In genomic region chr2:157566260-157566952, GRCm38 (mm10) we compare ENCODE assay signal across 8 mouse cellular contexts. TPM values are rescaled to one million over a fixed set of nuclear protein-coding genes. Genes with fewer than 3 reads are reported as not detected.
DNase-seq lines count a peak whose midpoint lies in the region; ATAC-seq and TF ChIP-seq lines count a peak whose summit lies in the region.

No protein-coding gene starts in this region.

- H3K79me2 ChIP-seq in CH12.LX (replicated peaks; ENCODE audit: control insufficient read depth, extremely low read depth, insufficient read depth, poor library complexity, severe bottlenecking): peaks cover 13% of the 10 kb centered on the region

- peak overlapping the region; percentile 98 for H3K9ac ChIP-seq in CH12.LX (ENCODE audit: insufficient read depth, low read depth)
- peak overlapping the region; percentile 99 for H3K9ac ChIP-seq in heart, embryonic 15.5 days
- peak overlapping the region; percentile 84 for H3K9ac ChIP-seq in liver, embryonic 13.5 days
- H3K9ac ChIP-seq in stomach, embryonic 14.5 days (replicated peaks; ENCODE audit: low read depth, low read length): peak overlapping the region; percentile 94

- peaks cover 4 to 15% of the 10 kb centered on the region in 2 experiments for H3K36me3 ChIP-seq in CH12.LX (replicated peaks in 1 of 2; ENCODE audit: control insufficient read depth in 1 of 2, insufficient read depth in 1 of 2, low read length in 1 of 2)
- peaks cover 29% of the 10 kb centered on the region for H3K36me3 ChIP-seq in forebrain, embryonic 10.5 days (replicated peaks)
- peaks cover 11% of the 10 kb centered on the region for H3K36me3 ChIP-seq in heart, embryonic 15.5 days
- peaks cover 6% of the 10 kb centered on the region; the same call in 1 of the 2 replicates for H3K36me3 ChIP-seq in liver, embryonic 13.5 days
- peaks cover 4% of the 10 kb centered on the region; the same call in 1 of the 2 replicates for H3K36me3 ChIP-seq in stomach, embryonic 14.5 days (ENCODE audit: control insufficient read depth, insufficient read depth, low read length)

- peaks cover 8% of the 10 kb centered on the region for H3K27me3 ChIP-seq in CH12.LX (replicated peaks)
- H3K27me3 ChIP-seq in forebrain, embryonic 10.5 days (ENCODE audit: poor library complexity, severe bottlenecking): no peaks in the 10 kb centered on the region
- no peaks in the 10 kb centered on the region for H3K27me3 ChIP-seq in heart, embryonic 15.5 days
- peaks cover 20% of the 10 kb centered on the region for H3K27me3 ChIP-seq in liver, embryonic 13.5 days
- no peaks in the 10 kb centered on the region for H3K27me3 ChIP-seq in stomach, embryonic 14.5 days (ENCODE audit: control insufficient read depth, insufficient read depth, low read length)

- WGBS in forebrain, embryonic 10.5 days: under 1% methylated on average over 36 of the region's 36 CpGs
- under 1% methylated on average over 36 of the region's 36 CpGs for WGBS in heart, embryonic 15.5 days
- WGBS in liver, embryonic 13.5 days (ENCODE audit: insufficient replicate concordance): under 1% methylated on average over 36 of the region's 36 CpGs
- WGBS in stomach, embryonic 14.5 days: under 1% methylated on average over 35 of the region's 36 CpGs

- peak; percentile 98 for TF ChIP-seq POLR2A in CH12.LX (IDR thresholded peaks at IDR 0.05; ENCODE audit: low read depth, low read length)

- ATAC-seq in heart, embryonic 15.5 days (replicated peaks; ENCODE audit: insufficient number of reproducible peaks, insufficient read depth, low FRiP score, low read depth): peak; percentile 87
- ATAC-seq in liver, embryonic 13.5 days (ENCODE audit: low read depth): peak; percentile 86
- peak; percentile 83; the same call in 1 of the 2 replicates for ATAC-seq in stomach, embryonic 14.5 days (ENCODE audit: insufficient number of reproducible peaks, insufficient read depth, low FRiP score, low read depth)

- TF ChIP-seq CTCF in CH12.LX (conservative IDR thresholded peaks at IDR 0.05 in 1 of 2, IDR thresholded peaks at IDR 0.05 in 1 of 2; ENCODE audit: low read depth in 2 of 2, low read length in 2 of 2): no peak

- peak overlapping the region; percentile 95 for H3K27ac ChIP-seq in CH12.LX (ENCODE audit: insufficient read depth, low read depth)
- H3K27ac ChIP-seq in forebrain, embryonic 10.5 days: peak overlapping the region; percentile 99
- peak overlapping the region; percentile 90 for H3K27ac ChIP-seq in heart, embryonic 15.5 days
- peak overlapping the region; percentile 75 for H3K27ac ChIP-seq in liver, embryonic 13.5 days
- peak overlapping the region; percentile 45 for H3K27ac ChIP-seq in stomach, embryonic 14.5 days (ENCODE audit: low read length)

- peak; percentile 87 for DNase-seq in CH12.LX (ENCODE audit: extremely low read depth)
- DNase-seq in c-Kit-positive CD71-positive TER-119-negative erythroid progenitor cells, embryonic 14.5 days (ENCODE audit: low read depth): peak; percentile 68
- DNase-seq in forebrain, embryonic 10.5 days (ENCODE audit: extremely low spot score, low spot score): peak; percentile 88
- peak; percentile 90 for DNase-seq in kidney, postnatal 14 days
- DNase-seq in liver, embryonic 13.5 days: peak; percentile 80
- DNase-seq in natural killer cell, adult 2 months (ENCODE audit: low spot score in 2 of 2): peak; percentile 91 to 92

- peaks cover 4% of the 10 kb centered on the region for H3K9me3 ChIP-seq in CH12.LX (replicated peaks; ENCODE audit: low read length)
- peaks cover 17% of the 10 kb centered on the region for H3K9me3 ChIP-seq in forebrain, embryonic 10.5 days
- H3K9me3 ChIP-seq in heart, embryonic 15.5 days (replicated peaks): peaks cover 2% of the 10 kb centered on the region; the same call in 1 of the 2 replicates
- 0 out of 2 replicates have a peak, but pooled peaks cover 2% of the 10 kb centered on the region for H3K9me3 ChIP-seq in liver, embryonic 13.5 days (replicated peaks)
- H3K9me3 ChIP-seq in stomach, embryonic 14.5 days (ENCODE audit: control insufficient read depth, low read depth, low read length): peaks cover 11% of the 10 kb centered on the region

- in situ Hi-C loops in CH12.LX (cut with MboI; ENCODE audit: low pct_ligation_motif_present, low pct_unique_long_range_greater_than_20kb, low sequenced_read_pairs): loop anchor here (5.0 to 25.0 kb wide), 2 partner anchors 84 to 429 kb away; partner anchors contain the start of gene Samhd1

- H3K4me2 ChIP-seq in CH12.LX (ENCODE audit: insufficient read depth, low read depth, poor library complexity, severe bottlenecking): peak overlapping the region; percentile 91
- H3K4me2 ChIP-seq in heart, embryonic 15.5 days: peak overlapping the region; percentile 74
- peak overlapping the region; percentile 89 for H3K4me2 ChIP-seq in liver, embryonic 13.5 days
- H3K4me2 ChIP-seq in stomach, embryonic 14.5 days (replicated peaks; ENCODE audit: low read depth, low read length): peak overlapping the region; percentile 68

- no peak for TF ChIP-seq RAD21 in CH12.LX (IDR thresholded peaks at IDR 0.05; ENCODE audit: low read depth, low read length)

- TF ChIP-seq EP300 in CH12.LX (IDR thresholded peaks at IDR 0.05; ENCODE audit: low read length): no peak

- H3K4me3 ChIP-seq in CH12.LX (replicated peaks in 1 of 3; ENCODE audit: low read depth in 2 of 3, low read length in 2 of 3, poor library complexity in 1 of 3): peak overlapping the region; percentile 69 to 100 (median 100)
- peak overlapping the region; percentile 98 for H3K4me3 ChIP-seq in forebrain, embryonic 10.5 days
- peak overlapping the region; percentile 99 for H3K4me3 ChIP-seq in heart, embryonic 15.5 days
- H3K4me3 ChIP-seq in liver, embryonic 13.5 days (replicated peaks): peak overlapping the region; percentile 90
- peak overlapping the region; percentile 98 for H3K4me3 ChIP-seq in stomach, embryonic 14.5 days (ENCODE audit: low read depth, low read length)

- dilution Hi-C loops in CH12.LX (cut with MboI; ENCODE audit: extremely low pct_ligation_motif_present, extremely low pct_unique_long_range_greater_than_20kb, low sequenced_read_pairs): no loop called here

- peaks cover 0 to 35% of the 10 kb centered on the region in 2 experiments; a peak in 2 of 4 replicates for H3K4me1 ChIP-seq in CH12.LX (ENCODE audit: control insufficient read depth in 1 of 2, insufficient read depth in 2 of 2)
- peaks cover 92% of the 10 kb centered on the region for H3K4me1 ChIP-seq in forebrain, embryonic 10.5 days
- peaks cover 30% of the 10 kb centered on the region for H3K4me1 ChIP-seq in heart, embryonic 15.5 days (replicated peaks)
- H3K4me1 ChIP-seq in liver, embryonic 13.5 days (replicated peaks): peaks cover 33% of the 10 kb centered on the region
- peaks cover 14% of the 10 kb centered on the region; the same call in 1 of the 2 replicates for H3K4me1 ChIP-seq in stomach, embryonic 14.5 days (ENCODE audit: control insufficient read depth, insufficient read depth, low read length)

TF ChIP-seq in CH12.LX, 34 proteins besides CTCF, POLR2A, EP300 and RAD21 (continues in another document):
- 0 out of 2 replicates have a peak, but pooled peaks have one; percentile 28 for TF ChIP-seq E2F4 (IDR thresholded peaks at IDR 0.05; ENCODE audit: insufficient replicate concordance, low read depth, low read length)
- peak; percentile 40; the same call in 1 of the 2 replicates for TF ChIP-seq JUN (IDR thresholded peaks at IDR 0.05; ENCODE audit: insufficient read depth, low read depth, low read length)
- TF ChIP-seq CHD2 (IDR thresholded peaks at IDR 0.05; ENCODE audit: low read length): no peak
- peak; percentile 44; the same call in 1 of the 2 replicates for TF ChIP-seq ELF1 (IDR thresholded peaks at IDR 0.05; ENCODE audit: low read depth, low read length)
- peak; percentile 100 for TF ChIP-seq MAX (IDR thresholded peaks at IDR 0.05; ENCODE audit: low read length)
- TF ChIP-seq SMC3 (IDR thresholded peaks at IDR 0.05; ENCODE audit: low read depth, low read length): no peak
- peak; percentile 75 for TF ChIP-seq BHLHE40 (IDR thresholded peaks at IDR 0.05; ENCODE audit: low read depth, low read length)
- peak; percentile 91 for TF ChIP-seq NRF1 (IDR thresholded peaks at IDR 0.05; ENCODE audit: low read depth, low read length)
- peak; percentile 67 for TF ChIP-seq TCF12 (IDR thresholded peaks at IDR 0.05; ENCODE audit: low read depth, low read length)
- no peak for TF ChIP-seq ZNF384 (IDR thresholded peaks at IDR 0.05; ENCODE audit: low read depth, low read length)
- TF ChIP-seq USF1 (IDR thresholded peaks at IDR 0.05; ENCODE audit: low read depth, low read length): no peak
- TF ChIP-seq MYC (IDR thresholded peaks at IDR 0.05; ENCODE audit: low read depth, low read length): peak; percentile 94
- TF ChIP-seq PAX5 (IDR thresholded peaks at IDR 0.05; ENCODE audit: low read length): no peak
- no peak for TF ChIP-seq RCOR1 (conservative IDR thresholded peaks at IDR 0.05; ENCODE audit: low read depth, low read length)
- peak; percentile 87 for TF ChIP-seq MXI1 (IDR thresholded peaks at IDR 0.05; ENCODE audit: low read depth, low read length)
- TF ChIP-seq ZMIZ1 (IDR thresholded peaks at IDR 0.05; ENCODE audit: low read depth, low read length): peak; percentile 62; the same call in 1 of the 2 replicates
- no peak for TF ChIP-seq ZKSCAN1 (IDR thresholded peaks at IDR 0.05; ENCODE audit: borderline replicate concordance, low read depth, low read length)
- no peak for TF ChIP-seq ZC3H11A (IDR thresholded peaks at IDR 0.05; ENCODE audit: low read depth, low read length)
- TF ChIP-seq HCFC1 (IDR thresholded peaks at IDR 0.05; ENCODE audit: low read depth, low read length): peak; percentile 87

RNA-seq across cellular contexts. Expression of gene Blcap, which starts 4.7 kb away (rescaled TPM):
- total RNA-seq in CH12.LX (2012; rRNA removed): 10.7 and 14.0 TPM in 2 replicates
- total RNA-seq in CH12.LX (2014; rRNA removed): 15.3 and 16.0 TPM in 2 replicates
- 18.9 and 19.3 TPM in 2 replicates for polyA plus RNA-seq in CH12.LX (2012; ENCODE audit: insufficient read length, low read depth)
- polyA plus RNA-seq in forebrain, embryonic 10.5 days (2016; fragmentation: Nextera tagmentation; extraction: Ambion mirVana): 78.7 and 82.3 TPM in 2 replicates
- polyA plus RNA-seq in heart, embryonic 15.5 days (2015; fragmentation: Nextera tagmentation; extraction: Ambion mirVana): 32.5 and 35.7 TPM in 2 replicates
- 9.5 and 10.1 TPM in 2 replicates for polyA plus RNA-seq in liver, embryonic 13.5 days (2015; fragmentation: Nextera tagmentation; extraction: Ambion mirVana)
- 61.2 and 66.9 TPM in 2 replicates for polyA plus RNA-seq in stomach, embryonic 14.5 days (2014; fragmentation: Nextera tagmentation; extraction: Ambion mirVana)

RNA-seq across cellular contexts. Expression of gene Nnat, which starts 6.5 kb away (rescaled TPM):
- total RNA-seq in CH12.LX (2012; rRNA removed): 0.38 and 0.76 TPM in 2 replicates
- total RNA-seq in CH12.LX (2014; rRNA removed): not detected in 2 replicates
- polyA plus RNA-seq in CH12.LX (2012; ENCODE audit: insufficient read length, low read depth): 0.19 and 0.84 TPM in 2 replicates
- 1,904 and 2,173 TPM in 2 replicates for polyA plus RNA-seq in forebrain, embryonic 10.5 days (2016; fragmentation: Nextera tagmentation; extraction: Ambion mirVana)
- 54.1 and 117 TPM in 2 replicates for polyA plus RNA-seq in heart, embryonic 15.5 days (2015; fragmentation: Nextera tagmentation; extraction: Ambion mirVana)
- polyA plus RNA-seq in liver, embryonic 13.5 days (2015; fragmentation: Nextera tagmentation; extraction: Ambion mirVana): 34.5 and 35.9 TPM in 2 replicates
- 350 and 400 TPM in 2 replicates for polyA plus RNA-seq in stomach, embryonic 14.5 days (2014; fragmentation: Nextera tagmentation; extraction: Ambion mirVana)

Comparison
In these comparisons a context has a peak if more than half of its experiments do, and no peak if none do; other contexts are left out.
1. Peak in every context shown above with its lines: DNase-seq, ATAC-seq, H3K4me3 ChIP-seq and H3K27ac ChIP-seq.
2. H3K27ac ChIP-seq: peak in every context shown above with its lines; median percentile 99 in forebrain, embryonic 10.5 days; 95 in CH12.LX; 90 in heart, embryonic 15.5 days; 75 in liver, embryonic 13.5 days; 45 in stomach, embryonic 14.5 days.
3. RNA of gene Nnat, which starts 6.5 kb away (polyA plus RNA-seq): 1,904 to 2,173 TPM in forebrain, embryonic 10.5 days, 350 to 400 TPM in stomach, embryonic 14.5 days, 54.1 to 117 TPM in heart, embryonic 15.5 days and 34.5 to 35.9 TPM in liver, embryonic 13.5 days; 0.19 to 0.84 TPM in CH12.LX; every median in the first group is over 10 times any median in the second.